In the genomic region with DNA sequence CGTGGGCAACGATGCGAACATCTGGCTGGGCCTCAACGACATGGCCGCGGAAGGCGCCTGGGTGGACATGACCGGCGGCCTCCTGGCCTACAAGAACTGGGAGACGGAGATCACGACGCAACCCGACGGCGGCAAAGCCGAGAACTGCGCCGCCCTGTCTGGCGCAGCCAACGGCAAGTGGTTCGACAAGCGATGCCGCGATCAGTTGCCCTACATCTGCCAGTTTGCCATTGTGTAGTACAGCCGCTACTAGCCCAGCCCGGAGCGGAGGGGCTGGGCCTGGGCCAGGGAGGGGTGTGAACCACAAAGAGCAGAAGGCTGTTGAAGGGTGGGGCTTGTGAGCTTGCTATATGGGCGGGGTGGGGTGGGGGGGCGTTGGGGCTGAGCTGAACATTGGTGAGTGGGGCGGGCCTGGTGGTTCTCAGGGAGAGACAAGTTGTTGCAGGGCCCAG, we compare ENCODE assay signal across 8 mouse cellular contexts. TPM values are rescaled to one million over a fixed set of nuclear protein-coding genes. Genes with fewer than 3 reads are reported as not detected.
DNase-seq lines count a peak whose midpoint lies in the region; ATAC-seq and TF ChIP-seq lines count a peak whose summit lies in the region.

No protein-coding gene starts in this region.

- H3K27ac ChIP-seq in hindbrain, postnatal 0 days: no peak overlapping the region
- no peak overlapping the region for H3K27ac ChIP-seq in limb, embryonic 13.5 days
- no peak overlapping the region for H3K27ac ChIP-seq in midbrain, embryonic 13.5 days
- no peak overlapping the region for H3K27ac ChIP-seq in stomach, embryonic 14.5 days (ENCODE audit: low read length)

- intact Hi-C loops in gastrocnemius, postnatal 36 days (cut with DNase I): loop anchor here (10.0 kb wide), 1 partner anchor 268 kb away; no protein-coding TSS in a partner anchor

- H3K36me3 ChIP-seq in hindbrain, postnatal 0 days (ENCODE audit: insufficient read depth, low read length): no peaks in the 10 kb centered on the region
- H3K36me3 ChIP-seq in limb, embryonic 13.5 days: no peaks in the 10 kb centered on the region
- H3K36me3 ChIP-seq in midbrain, embryonic 13.5 days: no peaks in the 10 kb centered on the region
- H3K36me3 ChIP-seq in stomach, embryonic 14.5 days (ENCODE audit: control insufficient read depth, insufficient read depth, low read length): no peaks in the 10 kb centered on the region

- H3K4me3 ChIP-seq in hindbrain, postnatal 0 days (ENCODE audit: low read length): peak overlapping the region; percentile 8; the same call in 1 of the 2 replicates
- peak overlapping the region; percentile 30 for H3K4me3 ChIP-seq in limb, embryonic 13.5 days
- H3K4me3 ChIP-seq in midbrain, embryonic 13.5 days (replicated peaks): peak overlapping the region; percentile 16; the same call in 1 of the 2 replicates
- H3K4me3 ChIP-seq in stomach, embryonic 14.5 days (ENCODE audit: low read depth, low read length): peak overlapping the region; percentile 16; the same call in 1 of the 2 replicates

- H3K4me1 ChIP-seq in hindbrain, postnatal 0 days (ENCODE audit: insufficient read depth, low read length): no peaks in the 10 kb centered on the region
- H3K4me1 ChIP-seq in limb, embryonic 13.5 days: peaks cover 4% of the 10 kb centered on the region; the same call in 1 of the 2 replicates
- no peaks in the 10 kb centered on the region for H3K4me1 ChIP-seq in midbrain, embryonic 13.5 days (replicated peaks)
- H3K4me1 ChIP-seq in stomach, embryonic 14.5 days (ENCODE audit: control insufficient read depth, insufficient read depth, low read length): no peaks in the 10 kb centered on the region

- DNase-seq in R1 (ENCODE audit: low read depth, low spot score): peak; percentile 62
- peak; percentile 50 to 61 for DNase-seq in cerebellum, postnatal 14 days
- peak; percentile 67 to 76 for DNase-seq in gastrocnemius, postnatal 36 days
- peak; percentile 28 for DNase-seq in hindbrain, postnatal 0 days (ENCODE audit: low spot score)
- no peak for DNase-seq in yolk sac, embryonic 10.5 days (ENCODE audit: low spot score)

- no peaks in the 10 kb centered on the region for H3K9me3 ChIP-seq in hindbrain, postnatal 0 days (ENCODE audit: low read length)
- no peaks in the 10 kb centered on the region for H3K9me3 ChIP-seq in limb, embryonic 13.5 days
- H3K9me3 ChIP-seq in midbrain, embryonic 13.5 days: no peaks in the 10 kb centered on the region
- no peaks in the 10 kb centered on the region for H3K9me3 ChIP-seq in stomach, embryonic 14.5 days (ENCODE audit: control insufficient read depth, low read depth, low read length)

- H3K4me2 ChIP-seq in hindbrain, postnatal 0 days (ENCODE audit: low read depth, low read length): peak overlapping the region; percentile 34
- peak overlapping the region; percentile 57 for H3K4me2 ChIP-seq in limb, embryonic 13.5 days (replicated peaks)
- H3K4me2 ChIP-seq in midbrain, embryonic 13.5 days (replicated peaks): peak overlapping the region; percentile 33; the same call in 1 of the 2 replicates
- H3K4me2 ChIP-seq in stomach, embryonic 14.5 days (replicated peaks; ENCODE audit: low read depth, low read length): peak overlapping the region; percentile 35

- no peak for TF ChIP-seq CTCF in hindbrain, postnatal 0 days (IDR thresholded peaks at IDR 0.05; ENCODE audit: low read depth)

- 34% methylated on average over 30 of the region's 30 CpGs for WGBS in hindbrain, postnatal 0 days
- 27% methylated on average over 30 of the region's 30 CpGs for WGBS in limb, embryonic 13.5 days
- 21% methylated on average over 29 of the region's 30 CpGs for WGBS in midbrain, embryonic 13.5 days
- 25% methylated on average over 30 of the region's 30 CpGs for WGBS in stomach, embryonic 14.5 days

- no peaks in the 10 kb centered on the region for H3K27me3 ChIP-seq in hindbrain, postnatal 0 days (ENCODE audit: insufficient read depth, low read length)
- H3K27me3 ChIP-seq in limb, embryonic 13.5 days: no peaks in the 10 kb centered on the region
- H3K27me3 ChIP-seq in midbrain, embryonic 13.5 days: 0 out of 2 replicates have a peak, but pooled peaks cover 6% of the 10 kb centered on the region
- H3K27me3 ChIP-seq in stomach, embryonic 14.5 days (ENCODE audit: control insufficient read depth, insufficient read depth, low read length): no peaks in the 10 kb centered on the region

- no peak overlapping the region for H3K9ac ChIP-seq in hindbrain, postnatal 0 days (replicated peaks; ENCODE audit: low read length)
- peak overlapping the region; percentile 55 for H3K9ac ChIP-seq in limb, embryonic 13.5 days
- H3K9ac ChIP-seq in midbrain, embryonic 13.5 days (replicated peaks): no peak overlapping the region
- no peak overlapping the region for H3K9ac ChIP-seq in stomach, embryonic 14.5 days (replicated peaks; ENCODE audit: low read depth, low read length)

- peak; percentile 75 for ATAC-seq in hindbrain, postnatal 0 days
- peak; percentile 84 for ATAC-seq in limb, embryonic 13.5 days (ENCODE audit: low FRiP score, low read depth)
- peak; percentile 70 for ATAC-seq in midbrain, embryonic 13.5 days
- ATAC-seq in stomach, embryonic 14.5 days (ENCODE audit: insufficient number of reproducible peaks, insufficient read depth, low FRiP score, low read depth): peak; percentile 71; the same call in 1 of the 2 replicates

RNA-seq across cellular contexts. Expression of a gene that starts 6.2 kb away (rescaled TPM):
- 10 to 100 TPM; 36.8 to 42.0 TPM for total RNA-seq in gastrocnemius, postnatal 36 days (2021)
- 3.8 and 5.8 TPM in 2 replicates for total RNA-seq in hindbrain, postnatal 0 days (2014; rRNA removed)
- polyA plus RNA-seq in hindbrain, postnatal 0 days (2015; fragmentation: Nextera tagmentation; extraction: Ambion mirVana): 5.6 and 6.9 TPM in 2 replicates
- 0.24 and 0.32 TPM in 2 replicates for polyA plus RNA-seq in limb, embryonic 13.5 days (2015; fragmentation: Nextera tagmentation; extraction: Ambion mirVana)
- polyA plus RNA-seq in midbrain, embryonic 13.5 days (2015; fragmentation: Nextera tagmentation; extraction: Ambion mirVana): 0.21 TPM in 1 of 2 replicates, not detected in the other
- 0.26 TPM in 1 of 2 replicates, not detected in the other for polyA plus RNA-seq in stomach, embryonic 14.5 days (2014; fragmentation: Nextera tagmentation; extraction: Ambion mirVana)

RNA-seq across cellular contexts. Expression of a gene that starts 43.9 kb away (rescaled TPM):
- total RNA-seq in gastrocnemius, postnatal 36 days (2021): 10 to 100 TPM; 16.6 to 19.7 TPM
- 25.9 and 31.3 TPM in 2 replicates for total RNA-seq in hindbrain, postnatal 0 days (2014; rRNA removed)
- 57.5 and 64.5 TPM in 2 replicates for polyA plus RNA-seq in hindbrain, postnatal 0 days (2015; fragmentation: Nextera tagmentation; extraction: Ambion mirVana)
- polyA plus RNA-seq in limb, embryonic 13.5 days (2015; fragmentation: Nextera tagmentation; extraction: Ambion mirVana): 97.0 and 99.0 TPM in 2 replicates
- 87.2 and 87.7 TPM in 2 replicates for polyA plus RNA-seq in midbrain, embryonic 13.5 days (2015; fragmentation: Nextera tagmentation; extraction: Ambion mirVana)
- 123 and 133 TPM in 2 replicates for polyA plus RNA-seq in stomach, embryonic 14.5 days (2014; fragmentation: Nextera tagmentation; extraction: Ambion mirVana)

RNA-seq across cellular contexts. Expression of a gene that starts 43.9 kb away (rescaled TPM):
- 10 to 100 TPM; 47.5 to 56.3 TPM for total RNA-seq in gastrocnemius, postnatal 36 days (2021)
- 82.9 and 91.6 TPM in 2 replicates for total RNA-seq in hindbrain, postnatal 0 days (2014; rRNA removed)
- polyA plus RNA-seq in hindbrain, postnatal 0 days (2015; fragmentation: Nextera tagmentation; extraction: Ambion mirVana): 81.8 and 83.4 TPM in 2 replicates
- 68.5 and 70.2 TPM in 2 replicates for polyA plus RNA-seq in limb, embryonic 13.5 days (2015; fragmentation: Nextera tagmentation; extraction: Ambion mirVana)
- 75.7 and 79.0 TPM in 2 replicates for polyA plus RNA-seq in midbrain, embryonic 13.5 days (2015; fragmentation: Nextera tagmentation; extraction: Ambion mirVana)
- polyA plus RNA-seq in stomach, embryonic 14.5 days (2014; fragmentation: Nextera tagmentation; extraction: Ambion mirVana): 55.9 and 57.3 TPM in 2 replicates

RNA-seq across cellular contexts. Expression of a gene that starts 58.9 kb away (rescaled TPM):
- under 1 TPM in 1 of 2 experiments, not detected in 1; 0.10 TPM for total RNA-seq in gastrocnemius, postnatal 36 days (2021)
- total RNA-seq in hindbrain, postnatal 0 days (2014; rRNA removed): 0.26 and 0.29 TPM in 2 replicates
- 0.14 and 0.38 TPM in 2 replicates for polyA plus RNA-seq in hindbrain, postnatal 0 days (2015; fragmentation: Nextera tagmentation; extraction: Ambion mirVana)
- polyA plus RNA-seq in limb, embryonic 13.5 days (2015; fragmentation: Nextera tagmentation; extraction: Ambion mirVana): 4.8 and 5.3 TPM in 2 replicates
- 0.04 and 0.05 TPM in 2 replicates for polyA plus RNA-seq in midbrain, embryonic 13.5 days (2015; fragmentation: Nextera tagmentation; extraction: Ambion mirVana)
- 15.1 and 15.8 TPM in 2 replicates for polyA plus RNA-seq in stomach, embryonic 14.5 days (2014; fragmentation: Nextera tagmentation; extraction: Ambion mirVana)
